Mouse (Mus musculus) liver, adult 2 months (tissue): ENCODE results near the gene Epas1.

Source experiments
- CTCF ChIP-seq: fragments of 200-500 bp; IDR thresholded peaks from 2 replicates; pipeline ENCODE4 v1.5.1; 2011; ENCODE audit warnings: low read depth, low read length, control low read depth
- POLR2A ChIP-seq: fragments of 200-500 bp; IDR thresholded peaks from 2 replicates; pipeline ENCODE4 v1.6.1; 2011; ENCODE audit warnings: low read length, control low read depth; ENCODE audit not compliant: insufficient read depth; ENCODE audit errors: extremely low read depth

DNA sequence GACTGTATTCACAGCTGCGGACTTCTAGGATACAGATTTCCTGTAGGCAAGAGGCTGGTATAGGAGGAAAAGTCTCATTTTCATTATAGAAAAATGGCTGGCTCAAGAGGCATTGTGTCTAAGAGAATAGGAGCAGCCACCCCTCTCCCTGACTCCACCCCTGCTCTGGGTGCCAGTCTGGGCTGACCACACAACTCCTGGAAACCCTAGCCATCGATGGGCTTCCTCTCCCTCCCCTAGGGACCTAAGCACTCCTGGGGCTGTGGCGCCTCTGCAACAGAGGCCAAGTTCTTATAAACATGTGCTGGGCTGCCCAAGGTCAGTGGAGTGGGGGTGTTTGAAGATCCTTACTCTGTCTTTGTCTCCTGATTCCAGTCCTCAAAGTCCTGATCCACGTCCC is 19.9 kb upstream of the Epas1 start:
- TF ChIP-seq POLR2A (no peak), CTCF (no peak)
